Mouse (Mus musculus): Measurements from ENCODE around the gene Magi3. TPM values are rescaled to one million over a fixed set of nuclear protein-coding genes. Genes with fewer than 3 reads are reported as not detected.

Magi3 gene
- 10 to 100 TPM in 6 of 26 experiments, 1 to 10 TPM in 20; 1.7 to 21.7 (median 5.5) TPM for total RNA-seq (2018; cell fraction: chromatin; rRNA removed)
- 1 to 10 TPM; 1.1 to 2.7 (median 1.6) TPM for total RNA-seq (2018; cell fraction: cytosol; rRNA removed)
- total RNA-seq (2018; cell fraction: nucleus; rRNA removed): 1 to 10 TPM; 1.6 to 9.1 (median 2.8) TPM
- polyA plus RNA-seq (2018): 0.97 to 2.9 TPM (median 2.0 TPM) in 3 replicates

DNA sequence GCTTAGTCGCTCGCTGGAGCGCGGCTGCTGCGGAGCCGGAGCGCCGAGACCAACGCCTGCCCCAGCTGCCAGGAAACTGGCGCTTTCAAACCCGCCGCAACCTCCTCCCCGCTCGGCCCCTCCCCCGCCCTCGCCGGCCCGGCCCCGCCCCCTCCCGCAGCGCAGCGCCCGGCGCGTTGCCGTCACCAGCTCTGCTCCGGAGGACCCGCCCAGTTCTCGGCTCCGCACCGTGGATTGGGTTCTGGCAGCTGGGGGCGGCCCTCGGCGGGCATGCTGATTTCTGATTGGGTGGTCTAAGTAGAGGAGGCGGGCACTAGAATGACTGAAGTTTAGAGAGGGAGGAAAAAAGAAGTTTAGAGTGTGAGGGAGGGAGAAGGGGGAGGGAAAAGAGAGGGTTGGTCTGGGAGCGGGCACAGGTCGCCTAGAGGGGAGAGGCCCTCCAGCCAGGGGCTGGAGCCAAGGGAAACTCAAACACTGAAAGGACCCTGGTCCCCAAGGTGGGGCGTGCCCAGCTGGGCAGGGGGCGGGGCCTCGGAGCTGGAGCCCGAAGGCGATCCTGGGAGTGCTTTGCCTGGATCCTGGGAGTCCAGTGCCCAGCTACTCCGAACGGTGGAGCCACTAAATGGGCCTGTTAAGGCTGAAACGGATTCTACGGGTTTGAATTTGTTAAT is at the start of gene Magi3:
Gene Magi3 (minus strand): TSS at position 80 of the 671 bp plus-strand sequence.
- Histone ChIP-seq H3K4me3 (ENCODE audit: inconsistent target) (peak within 1 kb of the TSS; percentile 45), H3K36me3 (ENCODE audit: inconsistent target) (no peaks in the 10 kb centered on the region), H3K79me2 (ENCODE audit: inconsistent target) (no peaks in the 10 kb centered on the region), H3K27ac (peak within 1 kb of the TSS; percentile 29; the same call in 1 of the 2 replicates)
- WGBS (ENCODE audit: missing documents): 0% methylated on average over 24 of the region's 46 CpGs

DNA sequence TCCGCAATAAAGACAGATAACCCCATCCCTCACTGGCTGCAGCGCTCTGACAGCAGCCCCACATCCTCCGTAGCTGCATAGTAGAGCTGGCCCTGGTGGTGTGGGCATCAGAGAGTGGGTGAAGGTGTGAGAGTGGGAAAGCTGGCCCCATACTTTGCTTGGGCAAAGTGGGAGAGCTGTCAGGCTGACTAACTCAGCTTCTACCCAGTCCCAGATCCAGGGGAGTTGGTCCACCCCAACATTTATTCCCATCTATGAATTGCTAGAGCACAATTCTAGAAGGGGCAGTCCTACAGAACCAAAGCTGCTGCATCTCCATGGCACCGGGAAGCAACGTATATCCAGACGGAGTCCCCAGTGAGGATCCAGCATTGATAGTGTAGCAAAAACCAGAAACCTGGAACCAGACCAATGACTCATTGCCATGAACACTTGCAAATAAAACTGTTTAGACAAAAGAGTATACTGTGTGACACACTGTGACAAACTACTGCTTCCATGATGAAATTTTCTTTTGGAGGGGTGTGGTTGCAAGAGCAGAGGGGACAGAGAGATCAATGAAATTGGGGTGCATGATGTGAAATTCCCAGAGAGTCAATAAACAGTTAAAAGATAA is 44.5 kb upstream of the Magi3 start:
- Histone ChIP-seq H3K4me3 (ENCODE audit: inconsistent target) (no peak overlapping the region), H3K27ac (no peak overlapping the region), H3K79me2 (ENCODE audit: inconsistent target) (no peaks in the 10 kb centered on the region), H3K36me3 (ENCODE audit: inconsistent target) (no peaks in the 10 kb centered on the region)
- WGBS (ENCODE audit: missing documents): 96% methylated on average over 6 of the region's 6 CpGs

DNA sequence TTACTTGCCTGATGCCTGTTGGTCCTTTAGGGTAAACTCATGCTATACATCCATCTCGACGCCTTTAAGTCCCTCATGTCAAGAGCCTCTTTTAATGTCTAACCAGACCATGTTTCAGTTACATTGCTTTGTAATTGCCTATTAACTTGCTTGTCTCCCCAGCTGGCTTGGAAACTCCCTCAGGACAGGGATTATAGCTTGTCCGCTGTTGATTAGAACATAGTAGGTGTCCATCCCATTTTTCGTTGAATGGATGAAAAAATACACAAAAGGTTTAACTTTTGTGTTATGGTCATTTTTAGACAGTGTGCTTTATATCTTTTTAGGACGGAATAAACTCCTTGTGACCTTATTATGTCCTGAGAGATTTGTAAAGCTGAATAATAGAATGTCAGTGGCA is 40.0 kb upstream of the Magi3 start:
- WGBS (ENCODE audit: missing documents): 96% methylated on average over 5 of the region's 5 CpGs
- H3K79me2 ChIP-seq (ENCODE audit: inconsistent target): no peaks in the 10 kb centered on the region

DNA sequence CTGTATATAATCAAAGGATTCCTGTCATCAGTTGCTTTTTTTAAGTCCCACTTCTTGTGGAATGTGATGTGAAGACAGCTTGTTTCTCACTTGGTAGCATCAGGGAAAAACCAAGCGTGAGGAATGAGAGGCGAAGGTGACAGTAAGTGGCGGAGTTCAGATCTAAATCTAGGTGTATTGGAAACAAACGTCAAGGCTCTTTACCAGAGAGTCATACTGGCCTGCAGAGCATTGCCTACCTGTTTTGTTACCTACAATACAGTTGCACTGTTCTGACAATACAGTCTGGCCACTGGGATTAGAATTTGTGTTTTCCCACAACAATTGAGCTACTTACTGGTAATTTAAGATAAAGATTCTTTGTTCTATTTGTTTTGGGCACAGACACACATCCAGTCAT is 39.0 kb upstream of the Magi3 start:
- no peaks in the 10 kb centered on the region for H3K36me3 ChIP-seq (ENCODE audit: inconsistent target)
- 93% methylated on average over 4 of the region's 4 CpGs for WGBS (ENCODE audit: missing documents)

More for the DNA sequence above, 40.0 kb upstream of the Magi3 start:
- H3K27ac ChIP-seq: no peak overlapping the region
- no peak overlapping the region for H3K4me3 ChIP-seq (ENCODE audit: inconsistent target)
- H3K36me3 ChIP-seq (ENCODE audit: inconsistent target): no peaks in the 10 kb centered on the region

DNA sequence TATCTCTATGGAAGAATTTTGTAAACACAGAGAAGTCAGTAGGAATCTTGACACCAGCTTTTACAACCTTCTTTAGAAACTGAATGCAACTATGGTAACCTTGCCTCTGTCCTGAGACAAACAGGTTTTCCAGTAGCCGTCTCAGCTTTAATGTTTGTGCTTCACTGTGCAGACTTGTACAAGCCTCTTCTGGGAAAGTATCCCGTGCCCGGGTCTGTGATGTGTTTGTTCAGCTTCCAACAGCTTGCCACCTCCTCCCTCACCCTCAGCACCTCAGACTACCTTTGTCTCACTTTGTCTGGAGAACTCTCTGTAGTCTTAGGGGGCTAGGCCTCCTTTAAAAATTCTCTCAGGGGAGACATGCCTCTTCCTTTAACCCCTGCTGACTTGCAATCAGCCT is 36.9 kb upstream of the Magi3 start:
- 100% methylated on average over 3 of the region's 3 CpGs for WGBS (ENCODE audit: missing documents)
- H3K4me3 ChIP-seq (ENCODE audit: inconsistent target): no peak overlapping the region

More for the DNA sequence above, 39.0 kb upstream of the Magi3 start:
- no peak overlapping the region for H3K4me3 ChIP-seq (ENCODE audit: inconsistent target)
- no peaks in the 10 kb centered on the region for H3K79me2 ChIP-seq (ENCODE audit: inconsistent target)
- no peak overlapping the region for H3K27ac ChIP-seq

DNA sequence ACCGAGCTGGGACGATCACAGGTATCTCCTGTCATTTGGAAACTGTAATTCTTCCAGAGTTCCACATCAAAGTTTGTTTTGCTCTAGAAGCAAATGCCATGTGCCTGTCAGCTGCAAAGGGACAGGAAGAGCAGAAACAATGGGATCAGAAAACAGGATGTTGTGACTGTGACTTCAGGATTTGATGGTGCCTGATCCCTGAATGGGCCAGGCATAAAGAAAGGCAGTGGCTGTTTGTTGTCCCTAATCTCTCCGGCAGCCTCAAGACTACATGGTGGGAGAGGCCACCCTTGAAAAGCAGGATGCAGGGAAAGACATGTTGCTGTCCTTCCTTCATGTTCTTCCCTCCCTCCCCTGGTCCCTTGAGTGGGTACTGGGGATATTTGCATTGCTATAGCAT is 33.6 kb upstream of the Magi3 start:
- H3K36me3 ChIP-seq (ENCODE audit: inconsistent target): no peaks in the 10 kb centered on the region
- H3K4me3 ChIP-seq (ENCODE audit: inconsistent target): no peak overlapping the region
- H3K79me2 ChIP-seq (ENCODE audit: inconsistent target): no peaks in the 10 kb centered on the region
- 90% methylated on average over 3 of the region's 3 CpGs for WGBS (ENCODE audit: missing documents)
- no peak overlapping the region for H3K27ac ChIP-seq

More for the DNA sequence above, 36.9 kb upstream of the Magi3 start:
- Histone ChIP-seq H3K36me3 (ENCODE audit: inconsistent target) (no peaks in the 10 kb centered on the region), H3K79me2 (ENCODE audit: inconsistent target) (no peaks in the 10 kb centered on the region), H3K27ac (no peak overlapping the region)

DNA sequence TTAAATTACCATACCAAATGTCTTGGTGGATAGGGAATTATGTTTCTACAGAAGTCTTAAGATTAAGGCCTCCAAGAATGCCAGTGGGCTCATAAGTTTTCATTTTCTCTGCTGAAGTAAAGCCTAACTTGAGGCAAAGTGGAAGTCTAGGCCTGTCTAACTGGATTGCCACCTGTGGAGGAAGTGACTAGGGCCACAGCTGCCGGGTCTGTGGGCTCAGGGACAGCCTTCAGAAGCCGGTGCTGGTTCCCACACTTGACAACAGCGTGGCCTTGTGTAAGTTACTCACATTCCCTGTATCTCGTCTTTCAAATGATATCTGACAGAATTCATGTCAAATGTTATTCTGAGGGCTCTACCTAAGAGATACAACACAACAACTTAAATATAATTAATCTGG is 27.7 kb upstream of the Magi3 start:
- WGBS (ENCODE audit: missing documents): 29% methylated on average over 4 of the region's 4 CpGs
- Histone ChIP-seq H3K27ac (no peak overlapping the region), H3K36me3 (ENCODE audit: inconsistent target) (no peaks in the 10 kb centered on the region)

DNA sequence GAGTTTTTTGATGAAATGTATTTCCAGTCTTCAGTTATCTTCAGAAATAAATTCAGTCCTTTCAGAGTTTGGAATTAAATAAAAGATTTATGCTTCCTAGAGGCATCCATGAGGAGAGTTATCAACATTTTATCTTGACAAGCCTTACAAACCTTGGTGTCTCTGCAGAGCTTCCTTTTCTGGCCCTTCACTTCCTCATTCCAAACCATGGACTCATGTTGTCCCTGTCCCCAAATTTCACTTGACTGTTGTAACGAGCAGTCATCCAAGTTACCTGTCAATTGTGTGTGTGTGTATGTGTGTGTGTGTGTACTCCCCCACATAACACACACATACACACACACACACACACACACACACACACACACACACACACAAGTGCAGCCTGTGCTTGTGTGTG is 26.9 kb upstream of the Magi3 start:
- no peaks in the 10 kb centered on the region for H3K36me3 ChIP-seq (ENCODE audit: inconsistent target)
- WGBS (ENCODE audit: missing documents): no CpG with 5 or more reads among the region's 1 CpGs
- H3K79me2 ChIP-seq (ENCODE audit: inconsistent target): no peaks in the 10 kb centered on the region
- H3K27ac ChIP-seq: no peak overlapping the region
- no peak overlapping the region for H3K4me3 ChIP-seq (ENCODE audit: inconsistent target)

More for the DNA sequence above, 27.7 kb upstream of the Magi3 start:
- Histone ChIP-seq H3K79me2 (ENCODE audit: inconsistent target) (no peaks in the 10 kb centered on the region), H3K4me3 (ENCODE audit: inconsistent target) (no peak overlapping the region)

DNA sequence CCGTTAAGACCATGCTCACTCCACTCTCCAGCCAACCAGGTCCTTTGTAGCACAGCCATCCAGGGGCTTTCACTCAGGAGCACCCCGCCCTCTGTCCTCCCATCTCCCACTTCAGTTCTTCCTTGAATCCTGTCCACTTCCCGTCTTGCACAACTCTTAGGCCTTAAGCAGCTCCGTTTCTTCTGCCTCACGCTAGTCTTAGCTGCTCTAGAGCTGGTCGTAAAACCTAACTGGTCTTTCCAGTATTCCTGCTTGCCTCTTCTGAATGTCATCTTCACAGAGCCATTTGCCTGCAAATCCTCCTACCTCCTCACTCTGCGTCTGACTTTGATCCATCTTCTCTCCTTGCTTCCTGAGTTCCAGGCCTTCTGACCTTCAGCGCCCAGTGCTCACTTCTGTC is 24.2 kb upstream of the Magi3 start:
- WGBS (ENCODE audit: missing documents): 87% methylated on average over 8 of the region's 8 CpGs
- no peaks in the 10 kb centered on the region for H3K79me2 ChIP-seq (ENCODE audit: inconsistent target)
- H3K4me3 ChIP-seq (ENCODE audit: inconsistent target): no peak overlapping the region
- H3K27ac ChIP-seq: no peak overlapping the region
- no peaks in the 10 kb centered on the region for H3K36me3 ChIP-seq (ENCODE audit: inconsistent target)

DNA sequence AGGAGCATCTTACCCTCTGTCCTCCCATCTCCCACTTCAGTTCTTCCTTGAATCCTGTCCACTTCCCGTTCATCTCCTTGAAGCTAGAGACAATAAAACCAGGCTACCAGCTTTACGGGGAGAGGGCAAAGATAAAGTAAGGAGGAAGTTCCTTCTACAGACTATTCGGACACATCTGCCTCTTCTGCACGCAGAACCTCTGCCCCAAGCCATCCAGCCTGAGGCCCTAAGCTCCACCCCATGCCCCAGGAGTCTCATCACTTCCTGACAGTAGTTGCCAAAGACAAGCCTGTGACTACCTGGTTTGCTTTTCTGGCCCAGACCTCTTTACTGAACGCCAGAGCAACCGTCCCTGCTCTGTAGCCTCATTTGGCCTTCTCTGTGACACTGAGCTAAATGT is 23.8 kb upstream of the Magi3 start:
- Histone ChIP-seq H3K4me3 (ENCODE audit: inconsistent target) (no peak overlapping the region), H3K27ac (no peak overlapping the region), H3K36me3 (ENCODE audit: inconsistent target) (no peaks in the 10 kb centered on the region), H3K79me2 (ENCODE audit: inconsistent target) (no peaks in the 10 kb centered on the region)
- 82% methylated on average over 6 of the region's 6 CpGs for WGBS (ENCODE audit: missing documents)

DNA sequence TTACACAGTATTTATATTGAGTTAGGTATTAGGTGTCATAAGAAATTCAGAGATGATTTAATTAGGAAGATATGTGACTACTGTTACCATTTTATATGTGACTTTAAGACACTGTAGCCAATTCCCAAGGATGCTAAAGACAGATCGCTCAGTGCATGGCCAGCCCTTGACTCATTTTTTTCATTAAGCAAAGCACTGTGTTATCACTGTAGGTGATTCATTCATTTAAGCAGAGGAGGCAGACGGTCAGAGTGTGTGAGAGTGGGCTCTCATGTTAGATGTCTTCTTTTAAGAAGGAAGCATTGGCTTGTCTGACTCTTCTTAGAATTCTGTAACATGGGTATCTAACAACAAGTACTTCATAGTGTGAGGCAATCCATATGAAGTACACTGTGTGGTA is 19.6 kb upstream of the Magi3 start:
- no peaks in the 10 kb centered on the region for H3K36me3 ChIP-seq (ENCODE audit: inconsistent target)
- H3K4me3 ChIP-seq (ENCODE audit: inconsistent target): no peak overlapping the region
- 90% methylated on average over 2 of the region's 2 CpGs for WGBS (ENCODE audit: missing documents)
- H3K79me2 ChIP-seq (ENCODE audit: inconsistent target): no peaks in the 10 kb centered on the region
- H3K27ac ChIP-seq: no peak overlapping the region

DNA sequence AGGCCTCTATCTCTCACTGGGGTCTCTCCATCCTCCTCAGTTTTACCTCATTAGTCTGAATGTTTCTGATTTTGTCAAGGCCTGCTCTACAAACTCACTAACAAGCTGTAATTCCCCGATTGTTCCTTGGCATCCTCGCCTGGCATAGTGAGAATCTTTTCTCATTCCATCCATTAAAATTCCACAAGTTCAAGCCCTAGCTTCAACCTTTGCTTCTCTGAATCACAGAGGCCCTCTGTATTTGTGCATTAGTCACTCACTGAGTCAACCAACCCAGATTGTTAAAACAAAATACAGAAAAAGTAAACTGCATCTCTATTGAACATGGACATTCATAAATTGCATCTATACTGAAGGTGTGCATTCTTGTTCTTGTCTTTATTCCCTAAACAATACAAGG is 19.2 kb upstream of the Magi3 start:
- WGBS (ENCODE audit: missing documents): 100% methylated on average over 2 of the region's 2 CpGs

DNA sequence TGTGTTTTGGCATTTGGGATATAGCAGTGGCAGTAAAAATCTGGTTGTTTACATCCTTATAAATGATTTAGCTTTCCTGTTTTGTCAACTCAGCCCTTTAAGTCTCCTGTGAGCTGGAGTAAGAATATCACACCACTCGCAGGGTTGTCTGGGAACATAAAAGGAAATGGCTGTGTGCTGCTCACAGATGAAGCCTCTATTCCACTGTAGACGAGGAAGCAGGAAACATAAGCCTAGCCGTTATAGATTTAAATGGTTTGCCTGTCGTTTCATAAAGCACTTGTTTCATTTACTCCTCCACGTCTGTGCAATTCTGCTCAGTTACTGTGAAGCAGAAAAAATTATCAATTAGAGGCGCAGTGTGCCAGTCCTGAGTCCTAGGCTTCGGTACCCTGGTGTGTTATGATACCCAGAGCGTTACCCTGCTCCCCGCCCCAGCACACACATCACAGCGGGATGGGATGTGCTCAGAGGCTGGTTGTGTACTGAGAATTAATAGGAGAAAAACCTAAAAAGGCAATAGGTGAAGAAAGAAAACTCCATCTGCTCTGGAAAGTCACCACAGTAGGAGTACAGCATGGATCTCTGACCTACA is 17.8 kb upstream of the Magi3 start:
- 59% methylated on average over 10 of the region's 10 CpGs for WGBS (ENCODE audit: missing documents)
- Histone ChIP-seq H3K36me3 (ENCODE audit: inconsistent target) (no peaks in the 10 kb centered on the region), H3K27ac (no peak overlapping the region), H3K79me2 (ENCODE audit: inconsistent target) (no peaks in the 10 kb centered on the region), H3K4me3 (ENCODE audit: inconsistent target) (no peak overlapping the region)

More for the DNA sequence above, 19.2 kb upstream of the Magi3 start:
- no peak overlapping the region for H3K27ac ChIP-seq
- H3K4me3 ChIP-seq (ENCODE audit: inconsistent target): no peak overlapping the region
- no peaks in the 10 kb centered on the region for H3K79me2 ChIP-seq (ENCODE audit: inconsistent target)
- H3K36me3 ChIP-seq (ENCODE audit: inconsistent target): no peaks in the 10 kb centered on the region

DNA sequence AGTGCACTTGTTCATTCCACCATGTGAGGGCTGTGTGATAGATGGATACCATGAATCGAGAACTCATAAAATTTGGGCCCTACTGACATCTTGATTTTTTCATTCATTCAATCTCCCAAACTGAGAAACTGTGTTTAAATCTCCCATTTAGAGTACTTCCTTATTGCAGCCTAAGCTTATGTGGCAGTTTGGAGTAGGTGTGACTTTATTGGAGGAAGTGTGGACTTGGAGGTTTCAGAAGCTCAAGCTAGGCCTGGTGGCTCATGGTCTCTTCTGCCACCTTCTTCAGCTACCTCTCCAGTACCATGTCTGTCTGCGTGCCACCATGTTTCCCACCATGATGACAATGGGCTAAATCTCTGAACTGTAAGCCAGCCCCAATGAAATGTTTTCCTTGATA is 15.9 kb upstream of the Magi3 start:
- Histone ChIP-seq H3K79me2 (ENCODE audit: inconsistent target) (no peaks in the 10 kb centered on the region), H3K36me3 (ENCODE audit: inconsistent target) (no peaks in the 10 kb centered on the region), H3K4me3 (ENCODE audit: inconsistent target) (no peak overlapping the region), H3K27ac (no peak overlapping the region)
- WGBS (ENCODE audit: missing documents): 96% methylated on average over 2 of the region's 2 CpGs

DNA sequence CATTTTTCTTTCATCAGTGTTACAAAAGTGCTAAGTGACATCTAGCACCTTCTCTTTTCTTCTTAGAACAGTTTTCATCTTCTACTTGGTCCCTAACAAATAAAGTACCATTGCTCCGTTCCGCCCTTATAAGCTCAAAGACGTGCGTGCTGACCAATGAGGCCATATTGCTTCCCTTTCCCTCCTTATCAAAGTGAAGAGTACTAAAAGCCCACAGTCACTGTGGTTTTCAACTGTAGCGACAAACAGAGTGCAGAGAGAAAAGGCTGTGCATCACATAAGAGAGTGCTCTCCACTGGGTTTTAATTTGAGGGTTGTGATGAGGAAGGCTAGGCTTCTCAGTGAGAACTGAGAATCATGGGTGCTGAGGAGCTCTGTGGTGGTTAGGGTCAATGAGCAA is 14.9 kb upstream of the Magi3 start:
- 57% methylated on average over 5 of the region's 5 CpGs for WGBS (ENCODE audit: missing documents)
- H3K4me3 ChIP-seq (ENCODE audit: inconsistent target): no peak overlapping the region
- no peaks in the 10 kb centered on the region for H3K36me3 ChIP-seq (ENCODE audit: inconsistent target)
- no peaks in the 10 kb centered on the region for H3K79me2 ChIP-seq (ENCODE audit: inconsistent target)
- H3K27ac ChIP-seq: no peak overlapping the region

All from macrophage (primary cell).